Mouse (Mus musculus) CH12.LX (cell line): ENCODE data around the gene Ano1. TPM values are rescaled to one million over a fixed set of nuclear protein-coding genes. Genes with fewer than 3 reads are reported as not detected.

Experiments used
- DNase-seq: peaks from one replicate; pipeline ENCODE4 v3.0.0-alpha.2; 2013; ENCODE audit errors: extremely low read depth
- H3K27ac ChIP-seq: 2 replicates; pipeline ENCODE4 v1.5.1; 2012; ENCODE audit warnings: low read depth, mild to moderate bottlenecking, control low read depth, moderate library complexity; ENCODE audit not compliant: insufficient read depth
- H3K27me3 ChIP-seq: replicated peaks from 2 replicates; pipeline ENCODE3; 2012; ENCODE audit warnings: inconsistent platforms
- H3K36me3 ChIP-seq, 2 experiments: replicated peaks in 1 of 2; 2 replicates each; pipeline versions ENCODE3 to v1.6.1; 2012; ENCODE audit warnings: inconsistent platforms in 1 of 2, low read length in 1 of 2, mild to moderate bottlenecking in 1 of 2, mixed read lengths in 1 of 2, moderate library complexity in 1 of 2; ENCODE audit not compliant: control insufficient read depth in 1 of 2, insufficient read depth in 1 of 2
- H3K4me1 ChIP-seq, 2 experiments: 2 replicates each; pipeline ENCODE4 v1.6.1; 2012; ENCODE audit warnings: inconsistent platforms in 1 of 2, moderate library complexity in 1 of 2; ENCODE audit not compliant: insufficient read depth in 2 of 2, control insufficient read depth in 1 of 2
- H3K4me2 ChIP-seq: 2 replicates; pipeline ENCODE4 v1.6.1; 2012; ENCODE audit warnings: low read depth, mild to moderate bottlenecking, control low read depth; ENCODE audit not compliant: poor library complexity, insufficient read depth, severe bottlenecking
- H3K4me3 ChIP-seq, 3 experiments: fragments of 150-350 bp in 1 of 3; sonication (generic) in 1 of 3; replicated peaks in 1 of 3; 2 replicates each; pipeline versions ENCODE3 to v1.5.1; 2011 to 2012; ENCODE audit warnings: low read depth in 2 of 3, low read length in 2 of 3, mild to moderate bottlenecking in 2 of 3, moderate library complexity in 2 of 3, control low read depth in 1 of 3, improper control_type of control experiment in 1 of 3, inconsistent platforms in 1 of 3, mixed read lengths in 1 of 3; ENCODE audit not compliant: poor library complexity in 1 of 3
- H3K79me2 ChIP-seq: replicated peaks from 2 replicates; pipeline ENCODE4 v1.6.1; 2012; ENCODE audit warnings: mild to moderate bottlenecking, moderate library complexity; ENCODE audit not compliant: control insufficient read depth, poor library complexity, insufficient read depth, severe bottlenecking; ENCODE audit errors: extremely low read depth
- H3K9ac ChIP-seq: 2 replicates; pipeline ENCODE4 v1.6.1; 2012; ENCODE audit warnings: low read depth, mild to moderate bottlenecking, control low read depth, moderate library complexity; ENCODE audit not compliant: insufficient read depth
- H3K9me3 ChIP-seq: replicated peaks from 2 replicates; pipeline ENCODE3; 2012; ENCODE audit warnings: low read length, inconsistent platforms, mixed read lengths
- BHLHE40 ChIP-seq: IDR thresholded peaks from 2 replicates; pipeline ENCODE4 v1.6.1; 2011; ENCODE audit warnings: mild to moderate bottlenecking, low read depth, low read length, improper control_type of control experiment
- CTCF ChIP-seq, 2 experiments: IDR thresholded peaks in 1 of 2; conservative IDR thresholded peaks in 1 of 2; 2 replicates each; pipeline ENCODE4 v1.5.1; 2011 to 2012; ENCODE audit warnings: low read depth in 2 of 2, low read length in 2 of 2, improper control_type of control experiment in 1 of 2, inconsistent platforms in 1 of 2, mild to moderate bottlenecking in 1 of 2, moderate library complexity in 1 of 2
- E2F4 ChIP-seq: IDR thresholded peaks from 2 replicates; pipeline ENCODE4 v1.6.1; 2011; ENCODE audit warnings: low read depth, low read length, improper control_type of control experiment; ENCODE audit not compliant: insufficient replicate concordance
- ELF1 ChIP-seq: IDR thresholded peaks from 2 replicates; pipeline ENCODE4 v1.6.1; 2014; ENCODE audit warnings: low read depth, mild to moderate bottlenecking, inconsistent platforms, low read length, improper control_type of control experiment
- EP300 ChIP-seq: IDR thresholded peaks from 2 replicates; pipeline ENCODE4 v1.6.1; 2011; ENCODE audit warnings: low read length, improper control_type of control experiment
- ETS1 ChIP-seq: conservative IDR thresholded peaks from 2 replicates; pipeline ENCODE4 v1.6.1; 2012; ENCODE audit warnings: low read depth, mild to moderate bottlenecking, inconsistent platforms, low read length, improper control_type of control experiment, moderate library complexity
- GABPA ChIP-seq: IDR thresholded peaks from 2 replicates; pipeline ENCODE4 v1.6.1; 2012; ENCODE audit warnings: low read depth, low read length, improper control_type of control experiment, inconsistent platforms; ENCODE audit not compliant: insufficient replicate concordance
- HCFC1 ChIP-seq: IDR thresholded peaks from 2 replicates; pipeline ENCODE4 v1.6.1; 2012; ENCODE audit warnings: low read depth, mild to moderate bottlenecking, inconsistent platforms, low read length, improper control_type of control experiment
- IRF4 ChIP-seq: IDR thresholded peaks from 2 replicates; pipeline ENCODE4 v1.6.1; 2014; ENCODE audit warnings: low read depth, mild to moderate bottlenecking, inconsistent platforms, low read length, improper control_type of control experiment
- MAFK ChIP-seq: IDR thresholded peaks from 2 replicates; pipeline ENCODE4 v1.6.1; 2011; ENCODE audit warnings: low read length, improper control_type of control experiment; ENCODE audit not compliant: insufficient replicate concordance
- MAX ChIP-seq: IDR thresholded peaks from 2 replicates; pipeline ENCODE4 v1.6.1; 2011; ENCODE audit warnings: low read length, improper control_type of control experiment
- MAZ ChIP-seq: IDR thresholded peaks from 2 replicates; pipeline ENCODE4 v1.6.1; 2012; ENCODE audit warnings: low read depth, mild to moderate bottlenecking, inconsistent platforms, low read length, improper control_type of control experiment, moderate library complexity
- MEF2A ChIP-seq: IDR thresholded peaks from 2 replicates; pipeline ENCODE4 v1.6.1; 2014; ENCODE audit warnings: low read depth, mild to moderate bottlenecking, inconsistent platforms, low read length, improper control_type of control experiment, borderline replicate concordance
- MXI1 ChIP-seq: IDR thresholded peaks from 2 replicates; pipeline ENCODE4 v1.6.1; 2011; ENCODE audit warnings: mild to moderate bottlenecking, low read depth, low read length, improper control_type of control experiment
- NELFE ChIP-seq: IDR thresholded peaks from 2 replicates; pipeline ENCODE4 v1.6.1; 2011; ENCODE audit warnings: low read depth, low read length, improper control_type of control experiment
- POLR2A ChIP-seq: IDR thresholded peaks from 2 replicates; pipeline ENCODE4 v1.6.1; 2011; ENCODE audit warnings: low read depth, mild to moderate bottlenecking, improper control_type of control experiment, low read length
- TBP ChIP-seq: conservative IDR thresholded peaks from 2 replicates; pipeline ENCODE4 v1.6.1; 2011; ENCODE audit warnings: low read depth, low read length, improper control_type of control experiment
- TCF12 ChIP-seq: IDR thresholded peaks from 2 replicates; pipeline ENCODE4 v1.6.1; 2014; ENCODE audit warnings: low read depth, mild to moderate bottlenecking, inconsistent platforms, low read length, improper control_type of control experiment
- USF1 ChIP-seq: IDR thresholded peaks from 2 replicates; pipeline ENCODE4 v1.6.1; 2014; ENCODE audit warnings: low read depth, mild to moderate bottlenecking, inconsistent platforms, low read length, improper control_type of control experiment
- ZC3H11A ChIP-seq: IDR thresholded peaks from 2 replicates; pipeline ENCODE4 v1.6.1; 2012; ENCODE audit warnings: low read depth, mild to moderate bottlenecking, inconsistent platforms, low read length, improper control_type of control experiment
- dilution Hi-C: fragments of 300-500 bp; cut with MboI; formaldehyde crosslinking; loops from 2 replicates; pipeline ENCODE4 v1.14.3; 2020; ENCODE audit warnings: low sequenced_read_pairs; ENCODE audit not compliant: extremely low pct_unique_long_range_greater_than_20kb, extremely low pct_ligation_motif_present
- in situ Hi-C: fragments of 300-500 bp; cut with MboI; formaldehyde crosslinking; loops from 3 replicates; pipeline ENCODE4 v1.14.3; 2019; ENCODE audit warnings: low sequenced_read_pairs, low pct_ligation_motif_present, low pct_unique_long_range_greater_than_20kb, mixed read lengths
- polyA plus RNA-seq: library from polyadenylated mRNA; unstranded; fragments of >175 nt; gene quantifications from 2 replicates; pipeline ENCODE4 v1.2.1, GENCODE M21; 2012; ENCODE audit warnings: low read depth; ENCODE audit not compliant: insufficient read length
- total RNA-seq, 2 experiments: library from RNA; depleted of rRNA; stranded (reverse); fragments of 300-350 nt in 1 of 2; fragments of >200 nt in 1 of 2; gene quantifications; 2 replicates each; pipeline ENCODE4 v1.2.3; 2012 to 2014

Ano1 gene
- total and polyA plus RNA-seq, 3 experiments: not detected

DNA sequence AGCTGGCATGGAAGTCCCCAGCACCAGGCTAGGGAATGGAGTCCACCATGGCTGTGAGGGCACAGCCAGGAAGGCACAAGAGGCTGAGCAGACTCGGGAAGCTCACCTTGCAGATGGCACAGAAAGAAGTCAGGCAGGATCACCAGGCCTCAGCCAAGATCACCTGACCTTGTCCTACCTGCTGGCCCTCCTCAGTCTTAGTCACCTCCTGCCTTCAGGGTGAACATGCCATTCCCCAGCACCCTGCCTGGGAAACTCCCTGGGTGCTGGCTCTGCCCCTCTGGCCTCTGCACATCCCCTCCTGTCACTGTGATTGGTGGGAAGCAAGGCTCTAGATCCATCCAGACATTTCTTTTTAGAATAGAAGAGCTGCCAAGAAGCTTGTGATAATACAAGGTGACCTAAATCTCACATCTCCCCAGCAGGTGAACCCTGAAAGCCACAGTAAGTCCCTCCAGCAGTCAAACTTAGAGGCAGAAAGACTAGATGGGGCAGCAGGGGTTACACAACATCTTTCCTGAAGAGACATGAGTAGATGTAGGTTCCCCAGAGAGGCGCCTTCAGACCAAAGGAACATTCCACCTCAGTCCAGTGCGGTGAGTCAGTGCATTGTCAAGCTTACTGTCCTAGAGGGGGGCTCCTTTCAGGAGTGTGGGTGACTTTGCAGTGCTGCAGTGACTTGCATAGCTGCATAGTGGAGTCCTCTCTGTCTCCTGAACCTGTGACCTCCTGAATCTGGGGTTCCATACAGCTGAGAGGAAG, 184.7 kb downstream of the Ano1 start:
- 0 out of 4 replicates have a peak, but pooled peaks cover 0 to 3% of the 10 kb centered on the region in 2 experiments for H3K4me1 ChIP-seq
- no peak overlapping the region for H3K4me3 ChIP-seq
- no peak for DNase-seq
- no peak overlapping the region for H3K4me2 ChIP-seq
- H3K79me2 ChIP-seq: no peaks in the 10 kb centered on the region
- no peak overlapping the region for H3K9ac ChIP-seq
- in situ Hi-C loops: no loop called here
- H3K27ac ChIP-seq: no peak overlapping the region
- dilution Hi-C loops: no loop called here
- H3K36me3 ChIP-seq: no peaks in the 10 kb centered on the region
- peaks cover 72% of the 10 kb centered on the region for H3K27me3 ChIP-seq
- TF ChIP-seq ZC3H11A: no peak
- TF ChIP-seq HCFC1: no peak
- no peak for TF ChIP-seq MXI1
- no peak for TF ChIP-seq POLR2A
- no peak for TF ChIP-seq MEF2A
- TF ChIP-seq IRF4: no peak
- no peak for TF ChIP-seq MAX
- no peak for TF ChIP-seq ELF1
- TF ChIP-seq CTCF (conservative IDR thresholded peaks at IDR 0.05 in 1 of 2, IDR thresholded peaks at IDR 0.05 in 1 of 2; ENCODE audit: low read depth in 2 of 2, low read length in 2 of 2): no peak
- TF ChIP-seq BHLHE40: no peak
- TF ChIP-seq TCF12: no peak
- H3K9me3 ChIP-seq: no peaks in the 10 kb centered on the region

DNA sequence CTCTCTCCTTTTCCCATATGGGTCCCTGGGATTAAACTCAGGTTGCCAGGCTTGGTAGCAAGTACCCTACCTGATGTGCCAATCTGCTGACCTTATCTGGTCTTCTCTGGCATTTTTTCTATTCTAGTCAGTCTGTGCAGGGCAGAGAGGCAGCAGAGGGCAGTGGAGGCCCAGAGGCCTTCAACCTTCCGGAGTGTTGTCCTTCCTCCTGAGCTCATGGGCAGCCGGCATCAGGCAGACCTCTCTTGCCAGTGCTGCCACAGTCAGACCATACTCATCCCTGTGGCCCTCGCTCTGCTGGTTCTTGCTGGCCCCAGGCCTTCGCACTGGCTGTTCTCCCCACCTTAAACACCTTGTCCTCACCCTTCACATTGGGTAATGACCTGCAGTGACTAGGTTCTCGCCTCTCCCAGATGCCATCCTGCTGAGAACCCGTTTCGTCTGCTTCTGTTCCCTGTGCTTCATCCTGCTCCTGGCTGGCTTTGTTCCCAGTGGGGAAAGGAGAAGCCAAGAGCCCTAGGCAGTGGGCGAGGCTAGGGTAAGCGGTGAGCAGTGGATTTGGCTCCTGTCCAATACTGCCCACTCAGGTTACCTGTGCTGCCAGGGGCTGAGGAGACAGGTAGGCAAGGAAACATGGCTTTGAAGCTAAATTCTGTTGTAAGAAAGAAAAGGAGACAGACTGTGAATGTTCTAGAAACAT, 188.2 kb downstream of the Ano1 start:
- Histone ChIP-seq H3K27ac (no peak overlapping the region), H3K4me1 (0 out of 4 replicates have a peak, but pooled peaks cover 0 to 3% of the 10 kb centered on the region in 2 experiments), H3K79me2 (no peaks in the 10 kb centered on the region), H3K9ac (no peak overlapping the region), H3K4me2 (no peak overlapping the region), H3K9me3 (no peaks in the 10 kb centered on the region), H3K27me3 (peaks cover 68% of the 10 kb centered on the region), H3K36me3 (no peaks in the 10 kb centered on the region), H3K4me3 (no peak overlapping the region)
- TF ChIP-seq USF1 (no peak), CTCF (conservative IDR thresholded peaks at IDR 0.05 in 1 of 2, IDR thresholded peaks at IDR 0.05 in 1 of 2; ENCODE audit: low read depth in 2 of 2, low read length in 2 of 2) (no peak), NELFE (no peak), ETS1 (no peak), E2F4 (no peak), MAZ (no peak), EP300 (no peak), TBP (no peak), MAFK (no peak), GABPA (no peak)
- in situ Hi-C loops: no loop called here
- DNase-seq: no peak
- dilution Hi-C loops: no loop called here
